Mouse (Mus musculus) midbrain, embryonic 10.5 days (tissue): ENCODE results near the gene Cdip1. TPM values are rescaled to one million over a fixed set of nuclear protein-coding genes. Genes with fewer than 3 reads are reported as not detected.
"Not testable (repeated sequence)": the region's sequence is repeated elsewhere in the genome, so short reads cannot be mapped to it uniquely, and the experiment has no call there.

Source experiments
- DNase-seq: peaks from one replicate; pipeline ENCODE4 v3.0.0-alpha.2; 2017; ENCODE audit warnings: low spot score
- H3K27ac ChIP-seq: fragments of 300-500 bp; sonication (generic); replicated peaks from 2 replicates; pipeline ENCODE4 v1.5.1; 2016; ENCODE audit warnings: mild to moderate bottlenecking
- H3K27me3 ChIP-seq: fragments of 300-500 bp; sonication (generic); 2 replicates; pipeline ENCODE4 v1.6.1; 2016; ENCODE audit warnings: low read depth, mild to moderate bottlenecking; ENCODE audit not compliant: poor library complexity, severe bottlenecking
- H3K36me3 ChIP-seq: fragments of 300-500 bp; sonication (generic); 2 replicates; pipeline ENCODE4 v1.6.1; 2016; ENCODE audit warnings: mild to moderate bottlenecking, moderate library complexity
- H3K4me1 ChIP-seq: fragments of 300-500 bp; sonication (generic); 2 replicates; pipeline ENCODE4 v1.6.1; 2016
- H3K4me3 ChIP-seq: fragments of 300-500 bp; sonication (generic); 2 replicates; pipeline ENCODE4 v1.5.1; 2016; ENCODE audit warnings: mild to moderate bottlenecking, moderate library complexity
- H3K9me3 ChIP-seq: fragments of 300-500 bp; sonication (generic); replicated peaks from 2 replicates; pipeline ENCODE4 v1.6.1; 2016; ENCODE audit warnings: mild to moderate bottlenecking
- WGBS: fragments of 180-500 bp; shearing (Covaris S2); methylation state at CpG from one replicate; pipeline ENCODE4 v1.1.7; 2016; 5-methylcytosine and 5-hydroxymethylcytosine counted together
- polyA plus RNA-seq: library from polyadenylated mRNA; unstranded; fragments of >200 nt; fragmentation: Nextera tagmentation; extraction: Ambion mirVana; gene quantifications from 2 replicates; pipeline ENCODE4 v1.2.1, GENCODE M21; 2016

Cdip1 gene
- polyA plus RNA-seq, 1 experiment from 2014 or later, result 111 TPM

DNA sequence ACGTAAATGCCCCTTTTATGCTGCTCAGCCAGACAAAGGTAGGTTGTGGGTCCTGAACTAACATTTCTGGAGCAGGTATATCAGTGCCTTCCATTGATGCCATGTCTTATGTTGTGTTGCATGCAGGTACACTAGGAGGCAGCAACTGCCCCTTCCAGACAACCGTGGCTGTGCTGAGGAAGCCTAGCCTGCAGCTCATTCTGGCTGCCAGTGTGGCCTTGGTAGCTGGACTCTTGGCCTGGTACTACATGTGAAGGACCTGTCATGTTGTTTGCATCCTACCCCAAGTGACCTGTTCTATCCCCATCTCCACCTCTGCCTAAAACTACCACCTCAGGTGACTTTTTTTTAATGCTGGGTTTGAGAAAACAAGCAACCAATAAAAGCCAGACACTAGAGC, 24.2 kb downstream of the Cdip1 start:
- 89% methylated on average over 2 of the region's 2 CpGs for WGBS
- no peak for DNase-seq
- no peaks in the 10 kb centered on the region for H3K27me3 ChIP-seq
- peaks cover 82% of the 10 kb centered on the region for H3K36me3 ChIP-seq
- H3K9me3 ChIP-seq, result no peaks in the 10 kb centered on the region
- no peak overlapping the region for H3K27ac ChIP-seq
- no peak overlapping the region for H3K4me3 ChIP-seq
- H3K4me1 ChIP-seq, result no peaks in the 10 kb centered on the region

DNA sequence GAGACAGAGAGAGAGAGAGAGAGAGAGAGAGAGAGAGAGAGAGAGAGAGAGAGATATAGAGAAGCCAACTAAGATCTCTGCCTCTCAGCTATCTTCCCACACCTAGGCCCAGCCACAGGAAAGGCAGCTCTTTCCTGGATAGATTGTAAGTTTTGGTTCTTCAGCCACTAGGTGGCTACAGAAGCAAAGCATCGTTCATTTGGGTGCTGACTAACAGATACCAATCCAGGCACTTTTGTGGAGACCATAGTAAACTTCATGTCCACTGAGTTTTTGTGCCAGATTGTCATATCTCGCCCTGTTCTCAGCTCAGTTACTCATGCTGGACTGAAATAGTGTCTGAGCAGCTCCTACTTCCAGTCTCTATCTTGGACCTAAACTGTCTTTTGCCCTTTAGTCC, 26.8 kb downstream of the Cdip1 start:
- 50% methylated on average over 2 of the region's 2 CpGs for WGBS
- Histone ChIP-seq H3K4me3 (no peak overlapping the region), H3K27ac (no peak overlapping the region), H3K27me3 (no peaks in the 10 kb centered on the region), H3K36me3 (peaks cover 56% of the 10 kb centered on the region), H3K9me3 (no peaks in the 10 kb centered on the region), H3K4me1 (no peaks in the 10 kb centered on the region)
- DNase-seq, result no peak

DNA sequence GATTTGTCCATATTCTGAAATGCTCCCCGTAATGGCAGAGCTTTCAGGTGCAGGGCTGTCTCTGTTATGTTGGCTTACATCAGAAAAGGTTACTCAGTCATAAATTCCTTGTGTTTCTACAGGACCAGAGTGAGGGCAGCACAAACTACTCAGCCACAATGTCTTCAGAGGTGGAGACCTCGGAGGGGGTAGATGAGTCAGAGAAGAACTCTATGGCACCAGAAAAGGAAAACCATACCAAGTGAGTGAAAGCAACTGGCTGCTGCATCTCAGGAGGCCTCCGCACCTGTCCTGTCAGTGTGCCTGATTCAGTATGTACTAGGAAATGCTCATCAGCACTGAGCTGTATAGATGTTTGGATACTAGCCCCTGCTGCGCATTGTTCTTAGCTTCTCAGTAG, 27.7 kb downstream of the Cdip1 start:
- WGBS, result 91% methylated on average over 4 of the region's 4 CpGs
- Histone ChIP-seq H3K27ac (no peak overlapping the region), H3K27me3 (no peaks in the 10 kb centered on the region), H3K4me1 (no peaks in the 10 kb centered on the region), H3K36me3 (peaks cover 48% of the 10 kb centered on the region), H3K9me3 (no peaks in the 10 kb centered on the region), H3K4me3 (no peak overlapping the region)
- DNase-seq, result no peak

DNA sequence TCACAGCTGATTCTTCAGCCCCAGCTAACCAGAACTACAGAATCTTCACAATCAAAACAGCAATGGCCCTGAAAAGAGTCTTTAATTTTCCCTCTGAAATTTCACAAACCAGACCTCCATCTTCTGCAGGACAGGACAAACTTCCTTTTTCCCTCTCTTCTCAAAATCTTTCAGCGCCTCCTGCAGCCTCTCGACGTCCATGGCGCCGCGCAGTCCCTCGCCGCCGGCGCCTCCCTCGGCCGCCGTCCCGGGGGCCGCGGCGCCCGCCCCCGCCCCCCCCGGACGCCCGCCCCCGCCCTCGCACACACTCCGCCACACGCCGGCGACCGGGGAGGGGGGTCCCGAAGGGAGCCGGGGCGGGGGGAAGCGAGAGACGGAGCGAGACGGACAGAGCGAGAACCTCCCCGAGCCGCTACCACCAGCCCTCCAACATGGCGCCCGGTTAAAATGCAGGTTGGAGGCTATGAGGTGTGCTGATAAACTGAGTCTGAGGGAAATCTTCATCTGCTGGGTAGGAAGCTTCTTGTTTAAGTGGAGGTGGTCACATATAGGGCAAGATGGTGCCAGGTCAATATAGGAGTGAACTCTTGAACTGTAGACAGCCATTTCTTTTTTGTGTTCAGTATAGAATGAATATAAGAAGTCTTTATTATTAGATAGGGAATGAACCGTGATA, 33.3 kb downstream of the Cdip1 start:
- H3K4me3 ChIP-seq, result peak overlapping the region; percentile 50
- WGBS, result 4% methylated on average over 40 of the region's 42 CpGs
- H3K9me3 ChIP-seq, H3K36me3 ChIP-seq, H3K27me3 ChIP-seq, H3K4me1 ChIP-seq: not testable (repeated sequence)
- DNase-seq, result peak; percentile 22
- peak overlapping the region; percentile 79 for H3K27ac ChIP-seq

DNA sequence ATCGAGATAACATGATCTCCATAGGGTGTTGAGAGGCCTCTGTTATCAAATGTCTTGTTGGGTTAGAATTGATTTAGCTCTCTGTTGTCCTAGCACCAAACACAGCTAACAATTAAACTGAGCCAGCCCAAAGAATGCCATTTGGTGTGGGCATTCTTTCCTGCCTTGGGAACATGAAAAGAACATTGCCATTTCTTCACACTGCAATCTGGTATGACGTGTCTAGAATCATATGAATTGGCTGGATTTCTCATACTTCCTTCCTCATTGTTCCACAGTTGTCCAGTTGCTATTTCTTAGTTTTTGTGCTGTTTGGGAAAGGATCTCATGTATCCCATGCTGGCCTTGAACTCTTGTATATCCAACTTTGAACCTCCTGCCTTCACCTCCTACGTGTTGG, 36.0 kb downstream of the Cdip1 start:
- H3K9me3 ChIP-seq, result peaks cover 5% of the 10 kb centered on the region; the same call in 1 of the 2 replicates
- H3K36me3 ChIP-seq, result peaks cover 10% of the 10 kb centered on the region
- DNase-seq, result no peak
- no peaks in the 10 kb centered on the region for H3K27me3 ChIP-seq
- H3K4me1 ChIP-seq, result 0 out of 2 replicates have a peak, but pooled peaks cover 4% of the 10 kb centered on the region
- no peak overlapping the region for H3K27ac ChIP-seq
- WGBS, result 88% methylated on average over 3 of the region's 3 CpGs
- no peak overlapping the region for H3K4me3 ChIP-seq

DNA sequence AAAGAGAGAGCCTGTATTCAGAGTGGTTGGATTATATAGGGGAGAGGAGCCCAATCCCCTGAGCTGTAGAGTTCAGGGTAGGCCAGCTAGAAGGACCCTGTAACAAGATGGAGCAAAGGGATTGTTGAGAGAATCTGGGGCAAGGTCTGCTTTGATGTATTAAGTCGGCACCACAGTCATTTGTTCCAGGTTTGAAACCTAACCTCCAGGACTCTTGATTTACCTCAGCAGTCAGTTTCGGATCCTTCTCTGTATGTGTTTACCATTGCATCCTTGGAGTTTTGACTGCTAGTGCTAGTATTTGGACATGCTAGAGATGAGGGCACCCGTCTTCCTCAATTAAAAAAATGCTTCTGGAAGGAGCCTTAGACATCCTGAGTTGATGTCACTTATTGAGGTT, 37.9 kb downstream of the Cdip1 start:
- H3K27me3 ChIP-seq, result no peaks in the 10 kb centered on the region
- 93% methylated on average over 3 of the region's 3 CpGs for WGBS
- no peak for DNase-seq
- H3K36me3 ChIP-seq, result peaks cover 10% of the 10 kb centered on the region
- 0 out of 2 replicates have a peak, but pooled peaks cover 3% of the 10 kb centered on the region for H3K4me1 ChIP-seq
- no peak overlapping the region for H3K4me3 ChIP-seq
- peaks cover 5% of the 10 kb centered on the region; the same call in 1 of the 2 replicates for H3K9me3 ChIP-seq
- no peak overlapping the region for H3K27ac ChIP-seq

DNA sequence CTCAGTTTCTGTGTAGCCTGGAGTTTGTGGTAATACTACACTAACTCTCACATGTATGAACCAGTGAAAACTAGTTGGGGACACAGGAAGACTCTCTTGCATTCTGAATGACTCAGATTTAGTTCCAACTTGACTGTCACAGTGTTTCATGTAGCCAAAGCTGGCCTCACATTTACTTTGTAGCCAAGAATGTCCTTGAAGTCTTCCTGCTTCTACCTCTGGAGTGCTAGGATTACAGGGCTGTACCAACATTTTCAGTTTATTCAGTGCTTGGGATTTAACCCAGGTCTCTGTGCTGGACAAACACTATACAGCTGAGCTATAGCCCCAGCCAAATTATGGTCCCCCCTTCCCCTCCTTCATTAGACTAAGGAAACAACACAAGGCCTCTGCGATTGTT, 47.9 kb downstream of the Cdip1 start:
- H3K27ac ChIP-seq, result no peak overlapping the region

DNA sequence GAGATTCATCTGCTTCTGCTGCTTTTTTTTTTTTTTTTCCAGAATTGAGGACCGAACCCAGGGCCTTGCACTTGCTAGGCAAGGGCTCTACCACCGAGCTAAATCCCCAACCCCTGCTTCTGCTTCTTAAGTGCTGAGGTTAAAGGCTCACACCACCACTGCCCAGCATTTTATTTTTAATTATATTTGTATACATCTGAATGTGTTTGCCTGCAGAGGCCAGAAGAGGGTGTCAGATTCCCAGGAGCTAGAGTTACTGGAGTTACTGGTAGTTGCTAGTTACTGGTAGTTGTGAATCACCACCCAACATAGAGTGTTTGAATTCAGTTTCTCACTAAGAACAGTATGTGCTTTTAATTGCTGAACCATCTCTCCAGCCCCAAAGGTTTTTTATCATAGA, 50.1 kb downstream of the Cdip1 start:
- H3K4me3 ChIP-seq, result no peak overlapping the region
- H3K27me3 ChIP-seq, result no peaks in the 10 kb centered on the region
- WGBS, result 91% methylated on average over 2 of the region's 2 CpGs
- H3K27ac ChIP-seq, result no peak overlapping the region
- peaks cover 12% of the 10 kb centered on the region; the same call in 1 of the 2 replicates for H3K9me3 ChIP-seq
- peaks cover 28% of the 10 kb centered on the region for H3K36me3 ChIP-seq
- DNase-seq, result no peak
- H3K4me1 ChIP-seq, result no peaks in the 10 kb centered on the region

More for the DNA sequence above, 47.9 kb downstream of the Cdip1 start:
- no peak for DNase-seq
- WGBS, result 97% methylated on average over 1 of the region's 1 CpGs
- no peaks in the 10 kb centered on the region for H3K4me1 ChIP-seq
- peaks cover 20% of the 10 kb centered on the region for H3K36me3 ChIP-seq
- H3K4me3 ChIP-seq, result no peak overlapping the region
- H3K27me3 ChIP-seq, result no peaks in the 10 kb centered on the region
- H3K9me3 ChIP-seq, result peaks cover 12% of the 10 kb centered on the region; the same call in 1 of the 2 replicates

DNA sequence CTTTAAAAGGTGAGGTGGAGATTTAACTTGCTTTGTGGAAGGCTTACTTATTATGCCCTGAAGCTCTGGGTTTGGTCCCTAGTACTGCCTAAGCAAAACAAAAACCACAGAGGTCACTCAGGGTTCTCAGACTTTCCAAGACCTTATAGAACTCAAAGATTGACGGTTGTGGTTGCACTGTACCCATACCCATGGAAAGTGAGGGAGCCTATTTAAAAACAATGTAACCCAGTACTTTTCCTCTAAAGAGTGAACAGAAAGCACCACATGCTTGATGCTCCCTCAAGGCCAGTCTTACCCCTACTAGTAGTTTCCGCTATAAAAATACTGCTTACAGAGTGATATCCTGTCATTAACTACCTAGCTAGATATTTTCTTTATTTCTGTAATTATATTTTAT, 53.8 kb downstream of the Cdip1 start:
- WGBS, result 94% methylated on average over 2 of the region's 2 CpGs
- Histone ChIP-seq H3K4me3 (no peak overlapping the region), H3K36me3 (peaks cover 19% of the 10 kb centered on the region), H3K27ac (no peak overlapping the region), H3K9me3 (no peaks in the 10 kb centered on the region), H3K27me3 (no peaks in the 10 kb centered on the region), H3K4me1 (no peaks in the 10 kb centered on the region)
- DNase-seq, result no peak

DNA sequence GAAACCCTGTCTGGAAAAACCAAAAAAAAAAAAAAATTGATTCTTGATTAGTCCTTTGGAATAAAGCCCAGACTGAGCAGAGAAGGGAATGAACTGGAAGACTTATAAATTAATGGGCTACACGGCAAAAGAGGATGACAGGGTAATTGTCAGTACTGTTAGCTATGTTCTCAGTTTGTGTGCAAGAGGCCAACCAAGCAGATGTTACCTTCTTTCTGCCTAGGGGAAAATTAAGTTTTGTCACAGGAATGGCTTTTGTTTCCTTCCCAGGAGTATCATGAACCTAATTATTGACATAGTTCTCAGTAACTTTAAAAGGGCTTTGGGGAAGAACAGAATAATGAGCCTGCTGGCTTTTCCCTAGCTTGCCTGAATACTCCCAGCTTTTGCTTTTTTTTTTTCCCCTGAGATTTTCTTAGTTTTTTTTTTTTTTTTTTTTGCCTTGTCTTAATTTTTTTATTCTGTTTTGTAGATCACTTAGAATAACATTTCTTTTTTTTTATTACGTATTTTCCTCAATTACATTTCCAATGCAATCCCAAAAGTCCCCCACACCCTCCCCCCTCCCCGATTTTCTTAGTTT, 59.2 kb downstream of the Cdip1 start:
- Histone ChIP-seq H3K36me3 (peaks cover 16% of the 10 kb centered on the region), H3K27ac (no peak overlapping the region), H3K4me3 (no peak overlapping the region), H3K4me1 (peaks cover 20% of the 10 kb centered on the region), H3K27me3 (no peaks in the 10 kb centered on the region), H3K9me3 (no peaks in the 10 kb centered on the region)
- WGBS, result 89% methylated on average over 3 of the region's 3 CpGs
- no peak for DNase-seq

DNA sequence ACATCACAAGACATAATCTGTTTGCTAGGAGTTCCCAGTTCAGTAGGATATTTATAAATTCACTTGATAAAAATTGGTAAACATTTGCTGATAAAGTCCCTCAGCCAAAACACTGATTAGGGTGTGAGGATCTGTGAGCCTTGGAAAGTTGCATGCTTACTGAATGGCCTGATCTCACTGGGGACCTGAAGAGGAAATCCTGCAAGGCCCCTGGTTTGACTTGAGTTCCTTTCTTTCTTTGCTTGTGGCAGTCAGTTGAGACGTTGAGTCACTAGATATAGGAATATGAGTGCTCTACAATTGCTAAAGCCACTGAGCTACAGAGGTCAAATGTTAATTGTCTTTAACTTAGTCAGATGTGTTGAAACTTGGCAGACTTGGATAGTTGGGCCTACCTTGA, 62.1 kb downstream of the Cdip1 start:
- no peak overlapping the region for H3K27ac ChIP-seq
- H3K9me3 ChIP-seq, result no peaks in the 10 kb centered on the region
- 0 out of 2 replicates have a peak, but pooled peaks cover 4% of the 10 kb centered on the region for H3K27me3 ChIP-seq
- no peak overlapping the region for H3K4me3 ChIP-seq
- 93% methylated on average over 1 of the region's 1 CpGs for WGBS
- no peak for DNase-seq
- H3K4me1 ChIP-seq, result peaks cover 22% of the 10 kb centered on the region
- H3K36me3 ChIP-seq, result peaks cover 6% of the 10 kb centered on the region; the same call in 1 of the 2 replicates

DNA sequence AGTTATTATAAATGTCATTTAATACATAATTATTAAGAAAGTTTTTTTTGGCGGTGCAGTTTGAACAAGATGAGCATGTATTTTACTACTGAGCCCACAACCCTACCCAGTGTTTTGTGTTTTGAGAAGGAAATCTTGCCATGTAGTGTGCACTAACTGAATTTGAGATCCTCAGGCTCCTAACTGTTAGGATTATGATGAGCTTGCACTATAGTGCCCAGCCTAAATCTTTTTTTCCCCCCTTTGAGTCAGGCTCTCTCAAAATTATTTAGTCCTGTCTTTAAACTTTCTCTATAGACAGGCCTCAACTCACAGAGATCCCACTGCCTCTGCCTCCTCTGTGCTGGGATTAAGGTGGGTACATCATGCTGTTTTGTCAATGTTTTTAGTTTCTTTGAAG, 62.6 kb downstream of the Cdip1 start:
- no peak for DNase-seq
- peak overlapping the region; percentile 71; the same call in 1 of the 2 replicates for H3K4me3 ChIP-seq
- peaks cover 6% of the 10 kb centered on the region; the same call in 1 of the 2 replicates for H3K36me3 ChIP-seq
- no peaks in the 10 kb centered on the region for H3K9me3 ChIP-seq
- WGBS, result 97% methylated on average over 1 of the region's 1 CpGs
- H3K4me1 ChIP-seq, result peaks cover 22% of the 10 kb centered on the region
- no peak overlapping the region for H3K27ac ChIP-seq
- H3K27me3 ChIP-seq, result 0 out of 2 replicates have a peak, but pooled peaks cover 4% of the 10 kb centered on the region

DNA sequence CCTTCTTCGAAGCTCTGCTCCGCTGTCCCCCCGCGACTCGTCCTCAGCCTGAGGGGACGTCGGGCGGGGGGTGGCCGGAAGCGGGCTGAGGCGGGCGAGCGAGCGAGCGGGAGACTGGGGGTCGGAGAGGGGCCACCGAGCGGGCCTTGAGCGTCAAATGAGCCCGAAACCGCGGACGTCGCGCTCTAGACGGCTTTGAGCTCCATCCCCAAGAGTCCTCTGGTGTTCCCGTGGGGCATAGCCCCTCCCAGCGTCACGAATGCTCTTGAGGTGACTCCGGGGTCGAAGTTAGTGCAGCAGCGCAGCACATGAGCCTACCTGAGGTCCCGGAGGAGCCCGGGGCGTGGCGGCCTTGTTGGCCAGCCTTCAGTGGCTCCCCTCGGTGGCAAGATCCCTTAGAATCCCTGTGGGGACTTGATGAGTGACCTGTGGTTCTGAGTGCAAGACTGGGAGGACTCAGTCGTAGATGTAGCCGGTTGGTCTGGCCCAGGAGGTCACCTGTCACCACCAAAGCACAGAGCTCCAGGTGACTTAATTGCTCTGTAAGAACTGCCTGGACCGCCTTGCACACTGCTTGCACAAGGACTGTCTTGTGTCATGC, 63.5 kb downstream of the Cdip1 start:
- H3K36me3 ChIP-seq, result peaks cover 3% of the 10 kb centered on the region; the same call in 1 of the 2 replicates
- peak overlapping the region; percentile 88 for H3K27ac ChIP-seq
- H3K4me3 ChIP-seq, result peak overlapping the region; percentile 71
- no peaks in the 10 kb centered on the region for H3K9me3 ChIP-seq
- H3K4me1 ChIP-seq, result peaks cover 22% of the 10 kb centered on the region
- 2% methylated on average over 40 of the region's 40 CpGs for WGBS
- DNase-seq, result no peak
- H3K27me3 ChIP-seq, result 0 out of 2 replicates have a peak, but pooled peaks cover 4% of the 10 kb centered on the region
